Mouse (Mus musculus) layer of hippocampus, adult 18-20 months (tissue): ENCODE measurements at regions not wholly inside any gene's neighbourhood (a gene's known extent, or its start where the extent isn't known, plus 50 kb on each side); places are given as distances from the start of the nearest gene placed in this dataset.

Experiments used
- DNase-seq, 2 experiments: peaks; one replicate each; pipeline ENCODE4 v3.0.0; 2022; ENCODE audit warnings: low spot score in 2 of 2

DNA sequence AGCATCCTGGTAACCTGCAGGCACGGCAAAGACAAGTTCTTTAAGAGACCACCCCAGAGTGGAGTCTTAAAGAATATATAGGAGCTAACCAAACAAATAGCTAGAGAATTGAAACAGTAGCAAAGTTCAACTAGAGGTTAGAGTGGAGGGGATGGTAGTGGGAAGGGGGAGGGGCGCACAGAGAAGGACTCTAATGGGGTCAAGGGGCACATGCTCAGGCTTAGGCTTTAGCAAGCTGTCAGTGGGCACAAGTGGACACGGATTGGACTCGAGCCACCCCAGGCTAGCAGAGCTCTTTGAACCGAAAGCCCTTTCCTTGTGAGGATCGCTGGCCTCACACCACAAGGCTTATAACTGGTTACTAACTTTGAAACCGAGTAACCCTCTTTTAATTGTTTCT is 53.4 kb upstream of the Sipa1l1 start:
- no peak for DNase-seq
